Mouse (Mus musculus) gastrocnemius, adult 2 months (tissue): ENCODE measurements around the gene Dyrk1a. TPM values are rescaled to one million over a fixed set of nuclear protein-coding genes. Genes with fewer than 3 reads are reported as not detected.
A peak's percentile ranks its signal among the peaks of the same experiment; 100 is the strongest.

Source experiments
- DNase-seq: peaks from one replicate; pipeline ENCODE4 v3.0.0; 2022
- H3K27ac ChIP-seq: fragments of 200-600 bp; 2 replicates; pipeline ENCODE4 v1.8.1; 2022; ENCODE audit warnings: mild to moderate bottlenecking
- H3K4me3 ChIP-seq: fragments of 200-600 bp; 2 replicates; pipeline ENCODE4 v1.8.1; 2022; ENCODE audit warnings: mild to moderate bottlenecking, moderate library complexity
- CTCF ChIP-seq: fragments of 200-600 bp; IDR thresholded peaks from 2 replicates; pipeline ENCODE4 v1.8.1; 2022; ENCODE audit warnings: antibody characterized with exemption, mild to moderate bottlenecking, moderate library complexity
- intact Hi-C: fragments of 180-260 bp; cut with DNase I; formaldehyde crosslinking; loops from one replicate; pipeline ENCODE4 v1.15.1; 2025
- long read RNA-seq, 2 experiments: library from polyadenylated mRNA; stranded (forward); transcript quantifications; one replicate each; pipeline ENCODE4 v2.0.0; 2021
- total RNA-seq, 2 experiments: library from RNA; stranded (reverse); gene quantifications; 2 replicates each; pipeline ENCODE4 v1.2.3; 2021

Gene Dyrk1a
- total RNA-seq: 10 to 100 TPM; 94.4 to 98.0 TPM
- long read RNA-seq, experiment 1, full-length matches to known transcripts: 15 of 36 reads
- long read RNA-seq, experiment 1, partial matches to known transcripts: 3 of 36 reads
- long read RNA-seq, experiment 1, other reads (novel, unspliced or antisense): 18 of 36 reads
- long read RNA-seq, experiment 2, full-length matches to known transcripts: 12 of 32 reads
- long read RNA-seq, experiment 2, partial matches to known transcripts: 4 of 32 reads
- long read RNA-seq, experiment 2, other reads (novel, unspliced or antisense): 16 of 32 reads

DNA sequence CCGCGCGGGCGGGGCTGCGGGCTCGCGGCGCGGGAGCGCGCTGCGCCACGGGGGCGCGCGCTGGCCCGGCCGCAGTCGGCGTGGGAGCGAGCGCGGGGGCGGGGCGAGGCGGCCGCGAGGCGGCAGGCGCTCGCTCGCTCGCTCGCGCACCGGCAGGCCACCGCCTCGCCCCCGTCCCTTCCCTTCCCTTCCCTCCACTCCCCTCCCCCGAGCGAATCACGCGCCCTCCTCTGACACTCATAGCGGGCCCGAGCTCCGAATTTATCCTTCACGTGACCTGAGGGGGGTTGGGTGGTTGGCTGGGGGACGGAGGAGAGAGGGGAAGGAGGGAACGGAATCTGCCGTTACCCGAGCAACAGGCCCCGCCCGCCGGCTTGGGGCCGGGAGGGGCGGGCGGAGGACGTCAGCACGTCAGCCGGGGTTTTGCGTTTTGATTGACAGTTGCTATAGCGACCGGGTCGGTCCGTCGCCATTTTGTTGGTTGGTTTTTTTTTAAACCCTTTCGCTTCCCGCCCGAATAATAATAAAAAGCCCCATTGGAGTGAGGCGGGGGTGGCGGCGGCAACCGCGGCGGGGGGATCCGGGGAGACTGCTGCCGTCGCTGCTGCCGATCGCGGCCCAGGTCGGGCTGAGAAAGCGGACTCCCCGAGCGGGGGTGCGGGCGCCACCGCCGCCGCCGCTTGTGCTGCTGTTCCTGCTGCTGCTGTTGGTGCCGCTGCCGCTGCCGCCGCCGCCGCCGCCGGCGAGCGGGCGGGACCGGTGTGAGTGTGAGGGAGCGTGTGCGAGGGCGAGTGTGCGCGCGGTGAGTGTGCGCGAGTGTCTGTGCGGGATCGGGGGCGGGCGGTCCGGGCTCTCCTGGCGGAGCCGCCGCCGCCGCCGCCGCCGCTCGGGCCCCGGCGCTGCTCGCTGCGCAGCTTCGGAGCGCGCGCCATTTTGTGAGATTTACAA lies at the start of gene Dyrk1a:
TSS of gene Dyrk1a (plus strand) at position 782 of the 948 bp plus-strand sequence.
- Histone ChIP-seq H3K27ac (peak within 1 kb of the TSS; percentile 99), H3K4me3 (peak within 1 kb of the TSS; percentile 97)
- peak; percentile 8; the same call in 1 of the 2 replicates for TF ChIP-seq CTCF
- intact Hi-C loops: loop anchor here (2.0 to 5.0 kb wide), 4 partner anchors 33 to 143 kb away; partner anchors contain the start of gene Vps26c
- DNase-seq: peak; percentile 99

- Histone ChIP-seq H3K4me3 (no peak overlapping the region), H3K27ac (peak overlapping the region; percentile 48; the same call in 1 of the 2 replicates)
- no peak for TF ChIP-seq CTCF
- no peak for DNase-seq
- intact Hi-C loops: loop anchor here (5.0 kb wide), 1 partner anchor 51 kb away; no protein-coding TSS in a partner anchor
Measured at GRCm38 (mm10) chr16:94523594-94524377, 46.0 kb upstream of the Dyrk1a start.

- TF ChIP-seq CTCF: no peak
- Histone ChIP-seq H3K27ac (peak overlapping the region; percentile 97; the same call in 1 of the 2 replicates), H3K4me3 (peak overlapping the region; percentile 13; the same call in 1 of the 2 replicates)
- intact Hi-C loops: loop anchor here (5.0 kb wide), 2 partner anchors 52 to 152 kb away; partner anchors contain the start of genes Pigp and Ttc3
- no peak for DNase-seq
Measured at GRCm38 (mm10) chr16:94524691-94525090, 45.1 kb upstream of the Dyrk1a start.

DNA sequence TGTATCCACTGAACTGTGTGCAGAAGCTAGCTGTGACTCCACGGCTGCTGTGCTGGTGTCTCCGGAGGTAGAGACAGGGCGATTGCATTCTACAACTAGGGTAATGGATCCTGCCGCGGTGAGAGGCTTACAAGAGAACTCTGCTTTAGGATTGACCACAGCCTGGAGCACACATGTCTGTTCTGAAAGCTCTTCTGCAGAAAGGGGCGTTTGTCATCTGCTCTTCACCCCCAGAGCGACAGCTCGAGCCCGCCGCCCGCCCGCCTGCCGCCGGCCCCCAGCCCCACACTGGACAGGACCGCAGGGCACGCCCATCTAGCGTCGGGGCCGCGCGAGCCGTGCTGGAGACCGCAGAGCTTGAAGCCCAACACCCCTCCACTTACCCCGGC lies 43.9 kb upstream of the Dyrk1a start:
- peak overlapping the region; percentile 100 for H3K4me3 ChIP-seq
- no peak for DNase-seq
- intact Hi-C loops: loop anchor here (2.0 to 5.0 kb wide), 3 partner anchors 43 to 154 kb away; partner anchors contain the start of genes Pigp and Ttc3
- peak overlapping the region; percentile 97 for H3K27ac ChIP-seq
- TF ChIP-seq CTCF: no peak

DNA sequence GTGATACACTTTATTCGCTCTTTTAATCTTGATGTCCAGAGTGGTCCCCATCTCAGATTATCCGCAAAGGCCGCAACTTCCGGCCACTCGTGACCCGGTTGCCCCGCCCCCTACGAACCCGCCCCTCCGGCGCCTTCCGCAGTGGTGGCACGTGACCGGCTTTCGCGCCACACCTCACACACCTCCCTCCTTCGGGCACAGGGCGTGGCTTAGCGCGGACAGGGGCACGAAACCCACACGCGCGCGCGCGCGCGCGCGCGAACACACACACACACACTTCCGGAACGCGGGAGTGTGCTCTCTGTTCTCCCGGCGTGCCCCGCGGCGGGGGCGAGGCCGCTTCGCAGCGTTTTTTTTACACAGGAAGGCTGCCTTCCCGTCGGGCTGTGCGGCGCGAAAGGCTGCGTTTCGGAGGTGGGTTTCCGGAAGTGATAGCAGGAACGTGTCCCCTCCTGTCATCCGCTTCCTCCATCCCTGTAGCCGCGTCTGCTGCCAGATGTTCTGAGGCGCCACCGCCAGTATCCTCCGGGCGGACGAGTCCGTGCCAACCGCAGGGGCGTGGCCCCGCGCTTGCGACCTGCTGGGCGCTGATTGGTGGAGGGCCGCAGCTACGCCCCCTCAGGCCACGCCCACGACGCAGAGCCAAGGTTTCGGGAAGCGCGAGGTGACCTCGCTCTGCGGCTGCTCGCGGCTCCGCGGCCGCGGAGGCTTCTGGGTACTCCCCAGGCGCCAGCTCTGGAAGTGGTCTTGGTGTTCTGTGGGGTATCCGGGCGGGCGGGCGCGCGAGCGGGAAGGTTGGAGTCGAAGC lies 43.3 kb upstream of the Dyrk1a start, which contains the start of gene Vps26c:
TSS of gene Vps26c (minus strand) at position 487 of the 808 bp plus-strand sequence.
- TF ChIP-seq CTCF: no peak
- peak; percentile 99 for DNase-seq
- intact Hi-C loops: loop anchor here (2.0 to 5.0 kb wide), 3 partner anchors 42 to 154 kb away; partner anchors contain the start of genes Pigp and Ttc3
- H3K27ac ChIP-seq: peak within 1 kb of the TSS; percentile 97
- peak within 1 kb of the TSS; percentile 100 for H3K4me3 ChIP-seq

DNA sequence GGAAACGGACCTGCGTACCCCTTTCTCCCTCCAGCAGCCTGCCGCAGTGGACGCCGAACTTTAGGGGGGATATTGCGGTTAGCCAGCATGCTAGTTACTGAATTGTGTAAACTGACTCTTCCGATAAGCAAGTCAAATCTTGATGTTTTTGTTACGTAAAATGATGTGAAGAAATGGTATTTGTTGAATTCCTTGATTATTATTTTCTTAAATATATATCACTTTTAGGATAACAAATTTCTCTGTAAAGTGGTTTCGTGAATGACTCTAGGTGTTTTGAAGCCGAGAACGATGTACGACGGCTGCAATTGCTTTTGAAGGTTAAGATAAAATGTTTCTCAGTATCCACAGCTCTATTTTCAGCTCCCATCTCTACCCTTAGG lies 42.7 kb upstream of the Dyrk1a start:
- TF ChIP-seq CTCF: no peak
- Histone ChIP-seq H3K27ac (peak overlapping the region; percentile 97), H3K4me3 (peak overlapping the region; percentile 100)
- no peak for DNase-seq
- intact Hi-C loops: loop anchor here (2.0 to 5.0 kb wide), 3 partner anchors 42 to 155 kb away; partner anchors contain the start of genes Pigp and Ttc3

- no peak for DNase-seq
- peak overlapping the region; percentile 97 for H3K27ac ChIP-seq
- no peak for TF ChIP-seq CTCF
- H3K4me3 ChIP-seq: peak overlapping the region; percentile 100
- intact Hi-C loops: loop anchor here (2.0 to 5.0 kb wide), 3 partner anchors 41 to 155 kb away; partner anchors contain the start of genes Pigp and Ttc3
Measured at GRCm38 (mm10) chr16:94527546-94527945, 42.3 kb upstream of the Dyrk1a start.

- DNase-seq: no peak
- Histone ChIP-seq H3K27ac (no peak overlapping the region), H3K4me3 (no peak overlapping the region)
- intact Hi-C loops: no loop called here
- TF ChIP-seq CTCF: no peak
Measured at GRCm38 (mm10) chr16:94531268-94531667, 38.5 kb upstream of the Dyrk1a start.

DNA sequence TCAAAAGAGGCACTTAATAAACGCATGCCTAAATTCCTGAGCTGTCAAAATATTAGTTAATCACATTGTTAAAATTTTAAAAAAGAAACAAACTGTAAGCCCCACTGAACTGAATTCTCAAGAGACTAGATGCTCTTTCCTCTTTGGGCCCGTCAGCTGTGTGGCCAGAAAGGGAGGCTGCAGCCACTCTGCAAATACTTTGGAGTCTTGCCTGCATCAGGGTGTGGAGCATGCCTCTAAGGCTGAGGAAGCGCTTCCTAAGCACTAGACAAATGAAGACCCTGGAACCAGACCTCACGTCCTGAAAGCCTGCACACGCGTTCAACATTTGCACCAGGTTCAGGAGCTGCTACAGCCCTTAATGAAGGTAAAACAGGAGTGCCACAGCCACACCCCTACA lies 36.1 kb upstream of the Dyrk1a start:
- intact Hi-C loops: no loop called here
- DNase-seq: peak; percentile 61
- peak overlapping the region; percentile 62 for H3K27ac ChIP-seq

DNA sequence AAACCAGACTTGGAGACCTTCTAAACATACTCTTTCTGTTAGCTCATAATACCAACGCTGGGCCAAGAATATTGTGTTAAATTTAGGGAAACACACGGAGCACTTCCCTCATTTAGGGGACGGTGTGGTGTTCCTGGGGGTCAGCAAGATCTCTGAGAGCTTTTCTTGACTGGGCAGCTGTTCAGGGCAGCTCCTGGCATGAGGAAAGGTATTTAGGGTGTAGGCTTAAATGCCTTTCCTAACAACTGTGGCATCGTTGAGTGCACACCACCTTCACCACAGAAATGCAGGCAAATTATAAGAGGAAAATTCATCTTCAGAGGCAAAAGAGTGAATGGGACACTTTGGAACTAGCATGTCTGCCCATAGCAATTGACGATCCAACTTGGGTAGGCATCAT lies 34.1 kb upstream of the Dyrk1a start:
- Histone ChIP-seq H3K27ac (peak overlapping the region; percentile 92), H3K4me3 (no peak overlapping the region)
- intact Hi-C loops: loop anchor here (2.0 kb wide), 1 partner anchor 35 kb away; the partner anchor contains the start of gene Dyrk1a
- DNase-seq: no peak
- TF ChIP-seq CTCF: no peak

More for the DNA sequence above, 36.1 kb upstream of the Dyrk1a start:
- TF ChIP-seq CTCF: no peak
- no peak overlapping the region for H3K4me3 ChIP-seq
